7 mouse cellular contexts compared by ENCODE assay signal in the genomic region with DNA sequence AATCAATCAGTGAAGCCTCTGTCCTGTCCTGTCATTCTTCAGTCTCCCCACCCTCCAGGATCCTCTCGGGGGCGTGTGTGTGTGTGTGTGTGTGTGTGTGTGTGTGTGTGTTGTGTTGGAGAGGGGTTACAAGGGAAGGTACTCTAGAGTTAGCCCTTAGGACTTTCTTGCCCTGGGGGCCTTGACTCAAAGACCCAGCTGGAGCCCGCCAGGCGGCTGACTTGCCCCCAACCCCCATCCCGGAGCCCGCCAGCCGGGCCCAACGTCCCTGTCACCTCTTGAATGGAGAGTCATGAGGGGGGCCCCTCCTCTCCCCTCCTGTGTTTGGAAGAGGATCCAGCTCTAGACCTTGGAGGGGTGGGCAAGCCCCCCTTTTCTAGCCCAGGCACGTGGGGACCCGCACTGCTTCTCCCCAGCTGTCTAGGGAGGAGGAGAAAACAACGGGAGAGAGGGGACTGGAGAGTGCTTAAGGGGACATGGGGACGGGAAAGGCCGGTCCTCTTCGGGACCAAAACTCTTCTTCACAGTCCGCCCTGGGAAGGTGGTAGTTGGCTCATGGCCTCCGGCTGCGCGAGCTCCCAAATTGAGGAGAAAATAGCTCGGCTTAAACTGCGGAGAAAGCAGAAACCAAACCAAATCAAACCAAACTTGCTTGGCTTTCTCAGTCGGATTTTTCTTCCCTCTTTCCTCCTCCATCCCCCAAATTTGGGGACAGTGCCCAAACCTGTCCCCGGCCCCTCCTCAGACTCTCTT. TPM values are rescaled to one million over a fixed set of nuclear protein-coding genes. Genes with fewer than 3 reads are reported as not detected.
A peak's percentile ranks its signal among the peaks of the same experiment; 100 is the strongest.
DNase-seq lines count a peak whose midpoint lies in the region; ATAC-seq lines count a peak whose summit lies in the region.

No protein-coding gene starts in this region.

- H3K27ac ChIP-seq in midbrain, embryonic 10.5 days (replicated peaks) = no peak overlapping the region
- no peak overlapping the region for H3K27ac ChIP-seq in midbrain, embryonic 14.5 days (replicated peaks; ENCODE audit: low read depth, low read length)
- H3K27ac ChIP-seq in embryonic facial prominence, embryonic 13.5 days = peak overlapping the region; percentile 94
- peak overlapping the region; percentile 29 for H3K27ac ChIP-seq in liver, embryonic 13.5 days
- no peak overlapping the region for H3K27ac ChIP-seq in stomach, embryonic 16.5 days (ENCODE audit: low read length)

- peaks cover 100% of the 10 kb centered on the region for H3K27me3 ChIP-seq in midbrain, embryonic 10.5 days (ENCODE audit: low read depth, poor library complexity, severe bottlenecking)
- peaks cover 95% of the 10 kb centered on the region for H3K27me3 ChIP-seq in midbrain, embryonic 14.5 days (ENCODE audit: control insufficient read depth, insufficient read depth, low read length)
- peaks cover 80% of the 10 kb centered on the region for H3K27me3 ChIP-seq in embryonic facial prominence, embryonic 13.5 days
- peaks cover 98% of the 10 kb centered on the region for H3K27me3 ChIP-seq in liver, embryonic 13.5 days
- H3K27me3 ChIP-seq in stomach, embryonic 16.5 days (ENCODE audit: control insufficient read depth, insufficient read depth, low read length) = peaks cover 84% of the 10 kb centered on the region

- WGBS in midbrain, embryonic 10.5 days = 1% methylated on average over 22 of the region's 22 CpGs
- under 1% methylated on average over 22 of the region's 22 CpGs for WGBS in midbrain, embryonic 14.5 days
- 2% methylated on average over 22 of the region's 22 CpGs for WGBS in embryonic facial prominence, embryonic 13.5 days
- 3% methylated on average over 22 of the region's 22 CpGs for WGBS in liver, embryonic 13.5 days (ENCODE audit: insufficient replicate concordance)
- 5% methylated on average over 22 of the region's 22 CpGs for WGBS in stomach, embryonic 16.5 days

- H3K4me2 ChIP-seq in midbrain, embryonic 14.5 days (ENCODE audit: low read length) = no peak overlapping the region; the same call in 1 of the 2 replicates
- H3K4me2 ChIP-seq in embryonic facial prominence, embryonic 13.5 days = peak overlapping the region; percentile 70
- peak overlapping the region; percentile 53 for H3K4me2 ChIP-seq in liver, embryonic 13.5 days
- H3K4me2 ChIP-seq in stomach, embryonic 16.5 days (ENCODE audit: low read depth, low read length) = peak overlapping the region; percentile 52

- peak; percentile 50 for DNase-seq in midbrain, embryonic 10.5 days (ENCODE audit: low spot score)
- DNase-seq in midbrain, embryonic 14.5 days = no peak
- no peak for DNase-seq in liver, embryonic 13.5 days
- no peak for DNase-seq in gastrocnemius, postnatal 14 days

- no peaks in the 10 kb centered on the region for H3K36me3 ChIP-seq in midbrain, embryonic 10.5 days
- H3K36me3 ChIP-seq in midbrain, embryonic 14.5 days (ENCODE audit: control insufficient read depth, insufficient read depth, low read length) = no peaks in the 10 kb centered on the region
- H3K36me3 ChIP-seq in embryonic facial prominence, embryonic 13.5 days = peaks cover 14% of the 10 kb centered on the region
- H3K36me3 ChIP-seq in liver, embryonic 13.5 days = 0 out of 2 replicates have a peak, but pooled peaks cover 2% of the 10 kb centered on the region
- H3K36me3 ChIP-seq in stomach, embryonic 16.5 days (ENCODE audit: control insufficient read depth, insufficient read depth, low read length) = no peaks in the 10 kb centered on the region

- no peak overlapping the region for H3K9ac ChIP-seq in midbrain, embryonic 14.5 days (replicated peaks; ENCODE audit: low read length)
- peak overlapping the region; percentile 70 for H3K9ac ChIP-seq in embryonic facial prominence, embryonic 13.5 days
- H3K9ac ChIP-seq in liver, embryonic 13.5 days = peak overlapping the region; percentile 15; the same call in 1 of the 2 replicates
- 0 out of 2 replicates have a peak overlapping the region, but pooled peaks have one; percentile 43 for H3K9ac ChIP-seq in stomach, embryonic 16.5 days (ENCODE audit: low read length)

- H3K9me3 ChIP-seq in midbrain, embryonic 10.5 days (replicated peaks) = no peaks in the 10 kb centered on the region
- no peaks in the 10 kb centered on the region for H3K9me3 ChIP-seq in midbrain, embryonic 14.5 days (ENCODE audit: control insufficient read depth, low read length)
- no peaks in the 10 kb centered on the region for H3K9me3 ChIP-seq in embryonic facial prominence, embryonic 13.5 days
- H3K9me3 ChIP-seq in liver, embryonic 13.5 days (replicated peaks) = no peaks in the 10 kb centered on the region
- no peaks in the 10 kb centered on the region for H3K9me3 ChIP-seq in stomach, embryonic 16.5 days (replicated peaks; ENCODE audit: control insufficient read depth, low read length)

- H3K4me3 ChIP-seq in midbrain, embryonic 10.5 days = peak overlapping the region; percentile 12
- no peak overlapping the region for H3K4me3 ChIP-seq in midbrain, embryonic 14.5 days (replicated peaks; ENCODE audit: low read depth, low read length)
- H3K4me3 ChIP-seq in embryonic facial prominence, embryonic 13.5 days = peak overlapping the region; percentile 38
- H3K4me3 ChIP-seq in liver, embryonic 13.5 days (replicated peaks) = peak overlapping the region; percentile 22
- H3K4me3 ChIP-seq in stomach, embryonic 16.5 days (replicated peaks; ENCODE audit: low read length) = peak overlapping the region; percentile 36

- intact Hi-C loops in gastrocnemius, postnatal 14 days (cut with DNase I; ENCODE audit: low total_unique reads) = no loop called here

- no peak for ATAC-seq in midbrain, embryonic 14.5 days (ENCODE audit: low FRiP score, low TSS enrichment)
- peak; percentile 48 for ATAC-seq in embryonic facial prominence, embryonic 13.5 days (ENCODE audit: insufficient number of reproducible peaks, insufficient read depth, low FRiP score, low TSS enrichment, low read depth)
- no peak for ATAC-seq in liver, embryonic 13.5 days (ENCODE audit: low read depth)
- peak; percentile 19; the same call in 1 of the 2 replicates for ATAC-seq in stomach, embryonic 16.5 days (ENCODE audit: insufficient read depth, low FRiP score)
- no peak for ATAC-seq in inflammation-experienced regulatory T-cells, adult 6 months

- peaks cover 28% of the 10 kb centered on the region for H3K4me1 ChIP-seq in midbrain, embryonic 10.5 days
- no peaks in the 10 kb centered on the region for H3K4me1 ChIP-seq in midbrain, embryonic 14.5 days (ENCODE audit: control insufficient read depth, insufficient read depth, low read length)
- peaks cover 67% of the 10 kb centered on the region for H3K4me1 ChIP-seq in embryonic facial prominence, embryonic 13.5 days
- no peaks in the 10 kb centered on the region; the same call in 1 of the 2 replicates for H3K4me1 ChIP-seq in liver, embryonic 13.5 days (replicated peaks)
- H3K4me1 ChIP-seq in stomach, embryonic 16.5 days (ENCODE audit: control insufficient read depth, insufficient read depth, low read length) = no peaks in the 10 kb centered on the region

RNA-seq across cellular contexts. Expression of gene Tbx3, which starts 15.2 kb away (rescaled TPM):
- polyA plus RNA-seq in midbrain, embryonic 10.5 days (2016; fragmentation: Nextera tagmentation; extraction: Ambion mirVana) = 3.9 and 7.2 TPM in 2 replicates
- polyA plus RNA-seq in midbrain, embryonic 14.5 days (2014; fragmentation: Nextera tagmentation; extraction: Ambion mirVana) = 0.39 and 2.4 TPM in 2 replicates
- polyA plus RNA-seq in embryonic facial prominence, embryonic 13.5 days (2015; fragmentation: Nextera tagmentation; extraction: Ambion mirVana) = 63.4 and 67.0 TPM in 2 replicates
- 4.1 and 6.1 TPM in 2 replicates for polyA plus RNA-seq in liver, embryonic 13.5 days (2015; fragmentation: Nextera tagmentation; extraction: Ambion mirVana)
- 15.8 and 16.5 TPM in 2 replicates for polyA plus RNA-seq in stomach, embryonic 16.5 days (2015; fragmentation: Nextera tagmentation; extraction: Ambion mirVana)
- total RNA-seq in gastrocnemius, postnatal 14 days (2021) = 1 to 10 TPM; 6.5 to 9.4 TPM
- under 1 TPM in 1 of 3 experiments, not detected in 2; 0.56 TPM for polyA plus RNA-seq in inflammation-experienced regulatory T-cells, adult 6 months (2017; shearing (Covaris generic))

Comparison
In these comparisons a context has a peak if more than half of its experiments do, and no peak if none do; other contexts are left out.
1. H3K27ac ChIP-seq: peak in embryonic facial prominence, embryonic 13.5 days (single experiment) and liver, embryonic 13.5 days (single experiment); none in midbrain, embryonic 10.5 days (single experiment), midbrain, embryonic 14.5 days (single experiment) and stomach, embryonic 16.5 days (single experiment).
2. ATAC-seq: peak in embryonic facial prominence, embryonic 13.5 days (single experiment) and stomach, embryonic 16.5 days (single experiment); none in midbrain, embryonic 14.5 days (single experiment), liver, embryonic 13.5 days (single experiment) and inflammation-experienced regulatory T-cells, adult 6 months (single experiment).